Mouse (Mus musculus): ENCODE results near the gene Prkce.

- peak; percentile 59 for TF ChIP-seq POLR2A (IDR thresholded peaks at IDR 0.05; ENCODE audit: insufficient read depth, low read depth, low read length)
- TF ChIP-seq CTCF (IDR thresholded peaks at IDR 0.05): peak; percentile 27; the same call in 1 of the 2 replicates
Measured at GRCm38 (mm10) chr17:86166567-86167319, 842 bp upstream of the Prkce start.
